Mouse (Mus musculus) heart, embryonic 11.5 days (tissue): ENCODE results near the gene Tmem209. TPM values are rescaled to one million over a fixed set of nuclear protein-coding genes. Genes with fewer than 3 reads are reported as not detected.

Experiments used
- ATAC-seq: fragments of 200-750 bp; cut with Nextera tagmentation; replicated peaks from 2 replicates; pipeline ENCODE4 v1.8.0; 2017; ENCODE audit warnings: moderate library complexity; ENCODE audit not compliant: insufficient number of reproducible peaks, low FRiP score, low TSS enrichment
- H3K27ac ChIP-seq: fragments of 300-500 bp; sonication (generic); 2 replicates; pipeline ENCODE4 v1.5.1; 2014; ENCODE audit warnings: mild to moderate bottlenecking, low read depth, low read length
- H3K27me3 ChIP-seq: fragments of 300-500 bp; sonication (generic); 2 replicates; pipeline ENCODE4 v1.6.1; 2014; ENCODE audit warnings: mild to moderate bottlenecking, low read length, mixed read lengths; ENCODE audit not compliant: control insufficient read depth, insufficient read depth
- H3K36me3 ChIP-seq: fragments of 300-500 bp; sonication (generic); 2 replicates; pipeline ENCODE4 v1.6.1; 2014; ENCODE audit warnings: mild to moderate bottlenecking, low read length, moderate library complexity, mixed read lengths; ENCODE audit not compliant: control insufficient read depth, insufficient read depth
- H3K4me1 ChIP-seq: fragments of 300-500 bp; sonication (generic); 2 replicates; pipeline ENCODE4 v1.6.1; 2014; ENCODE audit warnings: low read length; ENCODE audit not compliant: control insufficient read depth, insufficient read depth
- H3K4me2 ChIP-seq: fragments of 300-500 bp; sonication (generic); 2 replicates; pipeline ENCODE4 v1.6.1; 2014; ENCODE audit warnings: mild to moderate bottlenecking, moderate library complexity
- H3K4me3 ChIP-seq: fragments of 300-500 bp; sonication (generic); 2 replicates; pipeline ENCODE4 v1.5.1; 2014; ENCODE audit warnings: low read depth, low read length
- H3K9ac ChIP-seq: fragments of 300-500 bp; sonication (generic); 2 replicates; pipeline ENCODE4 v1.6.1; 2014; ENCODE audit warnings: mild to moderate bottlenecking, low read depth, low read length, moderate library complexity
- H3K9me3 ChIP-seq: fragments of 300-500 bp; sonication (generic); replicated peaks from 2 replicates; pipeline ENCODE4 v1.6.1; 2016; ENCODE audit warnings: low read length; ENCODE audit not compliant: control insufficient read depth
- WGBS: fragments of 180-500 bp; shearing (Covaris S2); extraction: QIAGEN DNeasy Blood & Tissue Kit; methylation state at CpG from one replicate; pipeline ENCODE4 v1.1.7; 2014; ENCODE audit not compliant: insufficient replicate concordance; 5-methylcytosine and 5-hydroxymethylcytosine counted together
- polyA plus RNA-seq: library from polyadenylated mRNA; unstranded; fragments of >200 nt; fragmentation: Nextera tagmentation; extraction: Ambion mirVana; gene quantifications from 2 replicates; pipeline ENCODE4 v1.2.1, GENCODE M21; 2014

Gene Tmem209
- 29.3 and 30.9 TPM in 2 replicates for polyA plus RNA-seq

DNA sequence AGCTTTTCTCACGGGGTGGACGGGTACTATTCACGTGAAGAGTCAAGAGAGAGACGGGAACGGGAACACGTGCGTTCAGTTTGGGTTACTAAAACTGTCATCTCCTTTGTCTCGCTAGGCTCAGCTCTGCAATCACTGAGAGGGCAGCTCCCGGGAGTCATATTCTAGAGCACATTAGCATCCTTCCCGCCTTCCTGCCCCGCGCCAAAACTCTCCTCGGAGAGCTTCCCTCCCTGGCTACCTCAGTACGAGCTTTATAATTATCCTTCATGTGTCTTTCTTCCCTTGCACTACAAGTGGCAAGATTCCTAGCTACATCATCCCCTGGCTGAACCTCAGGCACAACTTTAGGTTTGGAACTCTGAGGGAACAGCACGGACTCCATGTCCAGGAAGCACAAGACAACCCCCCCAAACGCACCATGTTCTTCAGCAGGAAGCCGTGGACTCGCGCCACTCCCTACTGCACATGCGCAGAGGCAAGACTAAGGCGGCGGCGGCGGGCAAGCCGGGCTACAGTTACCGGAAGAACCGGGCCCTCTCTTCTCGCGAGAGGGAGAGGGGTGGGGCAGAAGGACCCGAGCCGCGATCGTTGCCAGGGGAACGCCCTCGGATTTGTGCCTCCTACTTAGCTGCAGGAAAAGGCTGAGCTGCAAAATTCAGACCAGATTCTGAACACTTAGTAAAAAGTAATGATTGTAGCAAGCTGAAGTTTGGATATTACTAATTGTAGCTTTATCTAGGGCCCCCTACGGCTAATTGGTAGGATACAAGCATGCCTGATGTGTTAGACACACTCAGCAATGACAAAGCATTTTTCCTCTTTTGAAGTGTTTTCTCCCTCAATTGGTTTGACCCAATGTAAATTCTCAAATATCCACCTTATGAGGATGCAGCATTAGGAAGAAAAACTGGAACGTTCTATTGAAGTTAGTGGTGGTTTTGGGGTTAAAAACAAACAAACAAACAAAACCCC is at the start of gene Tmem209, which contains the start of gene Ssmem1:
Gene Tmem209, minus strand, starts transcription at position 519 of the 975 bp plus-strand sequence.
Gene Ssmem1, plus strand, starts transcription at position 585 of the 975 bp plus-strand sequence.
- ATAC-seq = peak; percentile 98
- no peaks in the 10 kb centered on the region for H3K27me3 ChIP-seq
- H3K4me2 ChIP-seq = peak within 1 kb of the TSS; percentile 74
- H3K36me3 ChIP-seq = peaks cover 9% of the 10 kb centered on the region
- peak within 1 kb of the TSS; percentile 94 for H3K27ac ChIP-seq
- under 1% methylated on average over 37 of the region's 37 CpGs for WGBS
- no peaks in the 10 kb centered on the region for H3K9me3 ChIP-seq
- peaks cover 9% of the 10 kb centered on the region for H3K4me1 ChIP-seq
- H3K4me3 ChIP-seq = peak within 1 kb of the TSS; percentile 49
- peak within 1 kb of the TSS; percentile 80 for H3K9ac ChIP-seq

GRCm38 (mm10) chr6:30556080-30556479 is 46.5 kb upstream of the Tmem209 start:
- no peak overlapping the region for H3K27ac ChIP-seq
- 14% methylated on average over 4 of the region's 9 CpGs for WGBS
- ATAC-seq = no peak

DNA sequence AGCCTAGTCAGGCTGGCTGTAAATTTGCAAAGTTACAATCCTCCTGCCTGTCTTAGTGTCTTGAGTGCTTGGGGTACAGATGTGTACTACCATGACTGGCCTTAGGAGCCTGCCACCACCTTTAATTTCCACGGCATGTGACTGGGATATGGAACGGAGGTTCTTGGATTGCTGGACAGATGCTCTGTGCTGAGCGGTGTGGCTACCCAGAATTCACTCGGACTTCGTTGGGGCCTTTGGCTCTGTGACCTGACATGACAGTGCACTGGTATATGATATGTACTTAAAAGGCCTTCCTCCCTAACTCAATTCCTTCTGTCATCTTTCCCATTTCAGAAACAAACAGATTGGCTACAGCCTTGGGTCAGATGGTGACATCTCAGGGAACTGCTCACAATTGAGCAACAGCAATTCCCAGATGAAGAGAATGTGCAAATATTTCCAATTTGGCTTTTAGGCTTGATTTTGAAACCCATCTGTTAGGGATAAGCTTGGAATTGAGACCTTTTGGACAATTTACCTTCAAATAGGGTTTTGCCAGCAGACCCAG is 45.1 kb upstream of the Tmem209 start:
- Histone ChIP-seq H3K4me1 (peaks cover 3% of the 10 kb centered on the region), H3K27me3 (no peaks in the 10 kb centered on the region), H3K9me3 (no peaks in the 10 kb centered on the region), H3K36me3 (no peaks in the 10 kb centered on the region), H3K27ac (no peak overlapping the region), H3K4me2 (no peak overlapping the region), H3K9ac (no peak overlapping the region), H3K4me3 (no peak overlapping the region)
- no peak for ATAC-seq
- WGBS = 90% methylated on average over 5 of the region's 5 CpGs

More at GRCm38 (mm10) chr6:30556080-30556479, 46.5 kb upstream of the Tmem209 start:
- Histone ChIP-seq H3K4me3 (no peak overlapping the region), H3K9ac (no peak overlapping the region), H3K9me3 (no peaks in the 10 kb centered on the region), H3K4me2 (no peak overlapping the region), H3K36me3 (no peaks in the 10 kb centered on the region), H3K4me1 (peaks cover 3% of the 10 kb centered on the region), H3K27me3 (no peaks in the 10 kb centered on the region)

- Histone ChIP-seq H3K4me1 (peaks cover 6% of the 10 kb centered on the region), H3K4me2 (no peak overlapping the region), H3K27ac (no peak overlapping the region), H3K4me3 (no peak overlapping the region), H3K36me3 (no peaks in the 10 kb centered on the region), H3K9ac (no peak overlapping the region), H3K27me3 (no peaks in the 10 kb centered on the region), H3K9me3 (no peaks in the 10 kb centered on the region)
- no peak for ATAC-seq
- 88% methylated on average over 5 of the region's 5 CpGs for WGBS
Observed at GRCm38 (mm10) chr6:30554092-30554491, 44.5 kb upstream of the Tmem209 start.

DNA sequence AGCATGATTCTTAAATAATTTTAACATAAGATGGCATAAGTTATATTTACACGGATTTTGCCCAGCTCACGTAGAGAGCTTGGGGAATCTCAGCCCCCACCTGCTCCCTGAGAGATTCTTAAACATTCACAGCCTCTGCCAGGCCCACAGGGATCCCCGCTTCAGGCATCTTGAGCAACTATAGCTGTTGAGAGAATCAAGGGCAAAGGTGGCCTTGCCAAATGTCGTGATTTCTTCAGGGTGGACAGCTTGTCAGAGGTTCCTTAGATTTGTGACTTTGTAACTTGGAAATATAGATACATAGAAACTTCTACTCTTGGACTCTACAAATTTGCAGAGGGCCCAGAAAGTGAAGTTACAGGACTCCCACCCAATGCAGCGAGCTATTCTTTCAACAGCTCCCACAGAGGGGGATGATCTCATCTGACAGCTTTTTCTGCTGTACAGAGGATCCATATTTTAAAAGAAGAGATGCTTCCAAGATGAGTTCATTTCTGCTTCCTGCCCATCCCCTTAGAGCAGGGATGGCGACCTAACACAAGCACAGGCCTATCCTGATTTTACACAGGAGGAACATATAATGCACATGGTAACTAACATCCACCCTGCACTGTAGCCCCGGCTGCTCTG is 43.9 kb upstream of the Tmem209 start:
- Histone ChIP-seq H3K4me1 (peaks cover 7% of the 10 kb centered on the region), H3K4me2 (no peak overlapping the region), H3K9me3 (no peaks in the 10 kb centered on the region), H3K9ac (no peak overlapping the region), H3K4me3 (no peak overlapping the region), H3K27me3 (no peaks in the 10 kb centered on the region), H3K27ac (no peak overlapping the region), H3K36me3 (no peaks in the 10 kb centered on the region)
- 74% methylated on average over 7 of the region's 7 CpGs for WGBS
- no peak for ATAC-seq

GRCm38 (mm10) chr6:30552628-30553027 is 43.0 kb upstream of the Tmem209 start:
- Histone ChIP-seq H3K27me3 (no peaks in the 10 kb centered on the region), H3K36me3 (no peaks in the 10 kb centered on the region), H3K9me3 (no peaks in the 10 kb centered on the region), H3K4me2 (no peak overlapping the region), H3K27ac (no peak overlapping the region), H3K9ac (no peak overlapping the region), H3K4me1 (peaks cover 13% of the 10 kb centered on the region), H3K4me3 (no peak overlapping the region)
- ATAC-seq = no peak
- 59% methylated on average over 6 of the region's 6 CpGs for WGBS

DNA sequence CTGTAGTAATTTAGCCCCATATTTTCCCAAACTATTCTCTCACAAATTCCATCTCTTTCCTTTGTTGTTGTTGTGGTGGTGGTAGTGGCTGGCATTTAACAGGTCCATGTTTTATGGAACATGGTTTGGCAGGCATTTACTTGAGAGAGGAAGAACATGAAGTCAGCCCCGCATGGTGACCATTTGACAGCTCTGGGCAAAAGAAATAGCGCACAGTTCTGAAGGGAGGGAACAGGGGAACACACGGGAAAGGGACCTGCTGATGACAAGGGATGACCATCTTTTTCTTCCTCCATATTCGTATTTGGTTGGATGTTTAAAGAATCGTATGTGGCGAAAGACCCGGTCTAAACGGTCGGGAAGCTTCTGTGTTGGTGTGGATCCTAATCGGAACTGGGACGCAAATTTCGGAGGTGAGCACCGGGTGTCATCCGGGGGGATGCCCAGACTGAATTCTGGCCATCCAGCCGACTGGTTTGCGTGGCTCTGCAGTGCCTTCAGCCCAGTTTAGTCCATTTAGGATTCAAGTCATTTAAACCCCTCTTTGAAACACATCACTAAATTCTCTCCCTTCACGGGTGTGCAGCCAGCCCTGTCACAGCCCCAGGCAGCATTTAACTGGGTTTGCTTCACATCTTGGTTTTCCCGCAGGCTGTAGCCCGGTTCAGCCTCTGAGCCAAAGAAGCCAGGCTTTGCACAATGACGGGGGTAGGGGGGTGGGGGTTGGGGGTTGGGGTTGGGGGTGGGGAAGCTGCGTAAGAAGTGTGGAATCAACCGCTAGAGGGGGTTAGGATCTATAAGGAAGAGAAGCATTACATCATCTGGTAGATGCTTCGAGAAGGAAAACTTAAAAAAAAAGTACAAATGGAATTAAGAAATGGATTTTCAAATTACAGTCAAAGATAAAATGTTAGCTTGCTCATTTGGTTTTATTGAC is 42.3 kb upstream of the Tmem209 start:
- Histone ChIP-seq H3K36me3 (no peaks in the 10 kb centered on the region), H3K4me3 (no peak overlapping the region), H3K9me3 (no peaks in the 10 kb centered on the region), H3K4me2 (peak overlapping the region; percentile 46), H3K4me1 (peaks cover 16% of the 10 kb centered on the region), H3K9ac (peak overlapping the region; percentile 22; the same call in 1 of the 2 replicates), H3K27me3 (no peaks in the 10 kb centered on the region), H3K27ac (0 out of 2 replicates have a peak overlapping the region, but pooled peaks have one; percentile 15)
- no peak; the same call in 1 of the 2 replicates for ATAC-seq
- 32% methylated on average over 23 of the region's 23 CpGs for WGBS

- Histone ChIP-seq H3K9ac (no peak overlapping the region), H3K27me3 (no peaks in the 10 kb centered on the region), H3K4me3 (no peak overlapping the region), H3K36me3 (no peaks in the 10 kb centered on the region), H3K4me2 (no peak overlapping the region), H3K9me3 (no peaks in the 10 kb centered on the region), H3K4me1 (peaks cover 22% of the 10 kb centered on the region), H3K27ac (no peak overlapping the region)
- ATAC-seq = no peak
Observed at GRCm38 (mm10) chr6:30551193-30551515, 41.6 kb upstream of the Tmem209 start.
